Mouse (Mus musculus) liver, adult 2 months (tissue): ENCODE measurements at regions not wholly inside any gene's neighbourhood (a gene's known extent, or its start where the extent isn't known, plus 50 kb on each side); places are given as distances from the start of the nearest gene placed in this dataset.

ENCODE experiments used
- DNase-seq: peaks from one replicate; pipeline ENCODE4 v3.0.0-alpha.2; 2011; ENCODE audit warnings: low read depth, low spot score; ENCODE audit errors: extremely low read depth
- H3K27ac ChIP-seq: fragments of 200-500 bp; replicated peaks from 2 replicates; pipeline ENCODE4 v1.5.1; 2012; ENCODE audit warnings: low read depth, mild to moderate bottlenecking, control low read depth, inconsistent platforms, low read length; ENCODE audit not compliant: insufficient read depth
- H3K27me3 ChIP-seq: fragments of 200-500 bp; 2 replicates; pipeline ENCODE4 v1.6.1; 2012; ENCODE audit warnings: mild to moderate bottlenecking, moderate library complexity, low read length, inconsistent platforms; ENCODE audit not compliant: control insufficient read depth, insufficient read depth
- H3K36me3 ChIP-seq: fragments of 200-500 bp; 2 replicates; pipeline ENCODE4 v1.6.1; 2012; ENCODE audit warnings: low read length, inconsistent platforms; ENCODE audit not compliant: control insufficient read depth, insufficient read depth
- H3K4me1 ChIP-seq: fragments of 200-500 bp; 2 replicates; pipeline ENCODE4 v1.6.1; 2011; ENCODE audit warnings: low read length; ENCODE audit not compliant: control insufficient read depth, insufficient read depth
- H3K4me3 ChIP-seq: fragments of 200-500 bp; 2 replicates; pipeline ENCODE4 v1.5.1; 2011; ENCODE audit warnings: low read depth, mild to moderate bottlenecking, control low read depth, low read length, moderate library complexity; ENCODE audit not compliant: insufficient read depth
- H3K79me2 ChIP-seq: fragments of 200-500 bp; 2 replicates; pipeline ENCODE4 v1.6.1; 2012; ENCODE audit warnings: inconsistent platforms, mild to moderate bottlenecking, low read length, moderate library complexity; ENCODE audit not compliant: control insufficient read depth, insufficient read depth
- H3K9ac ChIP-seq: fragments of 200-500 bp; 2 replicates; pipeline ENCODE4 v1.6.1; 2012; ENCODE audit warnings: low read depth, mild to moderate bottlenecking, control low read depth, inconsistent platforms, low read length
- CTCF ChIP-seq: fragments of 200-500 bp; IDR thresholded peaks from 2 replicates; pipeline ENCODE4 v1.5.1; 2011; ENCODE audit warnings: low read depth, low read length, control low read depth
- POLR2A ChIP-seq: fragments of 200-500 bp; IDR thresholded peaks from 2 replicates; pipeline ENCODE4 v1.6.1; 2011; ENCODE audit warnings: low read length, control low read depth; ENCODE audit not compliant: insufficient read depth; ENCODE audit errors: extremely low read depth
- WGBS: fragments of 180-500 bp; shearing (Covaris S2); methylation state at CpG from one replicate; pipeline ENCODE4 v1.1.7; 2018; 5-methylcytosine and 5-hydroxymethylcytosine counted together

DNA sequence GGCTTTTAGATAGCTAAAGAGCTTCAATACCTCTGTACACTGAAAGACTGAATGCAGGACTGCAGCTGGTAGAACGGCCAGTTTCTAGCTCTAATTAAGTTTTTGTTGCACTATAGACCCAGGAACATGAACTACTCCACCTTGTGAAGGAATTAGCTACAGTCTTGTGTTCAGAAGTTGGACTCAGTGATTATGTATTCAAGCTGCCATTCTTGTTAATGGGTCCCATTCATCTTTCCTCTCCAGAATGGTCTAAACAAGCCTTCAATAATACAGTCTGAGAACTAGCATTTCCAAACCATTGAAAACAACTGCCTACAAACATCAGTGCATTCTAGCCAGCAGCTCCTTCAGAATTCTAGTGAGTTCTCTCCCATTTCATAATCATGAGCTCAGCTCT lies 362.4 kb downstream of the Meis1 start:
- Histone ChIP-seq H3K4me3 (no peak overlapping the region), H3K4me1 (no peaks in the 10 kb centered on the region), H3K36me3 (no peaks in the 10 kb centered on the region), H3K79me2 (no peaks in the 10 kb centered on the region), H3K27ac (no peak overlapping the region), H3K27me3 (no peaks in the 10 kb centered on the region), H3K9ac (no peak overlapping the region)
- TF ChIP-seq CTCF = no peak
- 68% methylated on average over 1 of the region's 1 CpGs for WGBS
- no peak for DNase-seq

DNA sequence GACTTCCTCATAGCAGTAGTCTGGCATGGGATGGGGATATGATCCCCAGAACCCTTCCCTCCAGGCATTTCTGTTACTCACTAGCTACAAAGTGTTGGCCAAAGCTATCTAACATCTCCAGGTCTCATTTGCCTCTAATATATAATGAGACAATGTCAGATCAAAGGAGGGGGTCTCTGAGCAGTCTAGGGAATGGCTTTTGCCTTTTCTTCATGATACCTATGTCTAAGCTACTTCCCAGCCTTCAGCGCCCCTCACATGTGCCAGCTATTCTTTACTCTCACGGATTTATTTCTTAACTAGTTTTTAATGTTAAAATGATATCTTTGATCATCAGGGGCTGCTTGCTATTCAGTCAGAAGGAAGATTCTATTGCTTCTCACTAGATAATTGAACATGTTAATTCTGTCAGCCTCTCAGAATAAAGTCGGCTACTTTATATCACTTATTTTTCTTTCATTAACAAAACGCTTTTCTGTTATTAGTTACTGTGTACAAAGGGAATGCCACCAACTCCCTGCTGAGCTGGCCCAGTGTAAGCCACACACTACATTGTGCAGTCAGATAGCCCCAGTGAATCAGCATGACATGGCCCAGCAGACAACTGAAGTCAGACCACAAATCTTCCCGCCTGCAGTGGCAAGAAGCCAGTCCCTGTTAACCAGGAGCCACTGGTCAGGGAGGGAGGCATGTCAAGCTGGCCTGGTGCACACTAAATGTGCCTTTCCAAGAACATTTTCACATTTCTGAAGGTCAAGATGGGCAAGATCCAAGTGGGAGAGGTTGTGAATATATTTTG lies 386.6 kb downstream of the Meis1 start:
- TF ChIP-seq CTCF = no peak
- no peak for TF ChIP-seq POLR2A
- WGBS = 79% methylated on average over 5 of the region's 5 CpGs

DNA sequence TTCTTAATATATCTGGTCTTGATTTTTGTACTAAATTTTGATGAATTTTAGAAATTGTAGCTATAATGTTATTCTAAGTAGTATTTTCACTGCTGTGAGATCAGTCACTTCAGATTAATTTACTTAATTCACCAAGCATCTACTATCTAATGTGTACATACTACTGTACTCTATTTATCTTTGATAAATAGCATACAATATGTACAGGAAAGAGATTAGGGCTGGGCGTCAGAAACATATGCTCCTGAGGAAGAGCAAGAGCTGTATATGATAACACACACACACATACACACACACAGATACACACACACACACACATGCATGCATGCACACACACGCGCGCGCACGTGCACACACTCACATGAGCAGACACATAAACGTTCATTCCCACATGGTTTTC lies 387.2 kb downstream of the Meis1 start:
- WGBS = 86% methylated on average over 7 of the region's 7 CpGs
- Histone ChIP-seq H3K4me1 (no peaks in the 10 kb centered on the region), H3K36me3 (no peaks in the 10 kb centered on the region), H3K79me2 (no peaks in the 10 kb centered on the region), H3K9ac (no peak overlapping the region), H3K4me3 (no peak overlapping the region), H3K27ac (no peak overlapping the region), H3K27me3 (no peaks in the 10 kb centered on the region)
- DNase-seq = no peak
- no peak for TF ChIP-seq POLR2A
- TF ChIP-seq CTCF = no peak

More for the DNA sequence above, 386.6 kb downstream of the Meis1 start:
- Histone ChIP-seq H3K27me3 (no peaks in the 10 kb centered on the region), H3K36me3 (no peaks in the 10 kb centered on the region), H3K9ac (no peak overlapping the region), H3K27ac (no peak overlapping the region), H3K4me3 (no peak overlapping the region), H3K4me1 (no peaks in the 10 kb centered on the region), H3K79me2 (no peaks in the 10 kb centered on the region)
- DNase-seq = no peak

DNA sequence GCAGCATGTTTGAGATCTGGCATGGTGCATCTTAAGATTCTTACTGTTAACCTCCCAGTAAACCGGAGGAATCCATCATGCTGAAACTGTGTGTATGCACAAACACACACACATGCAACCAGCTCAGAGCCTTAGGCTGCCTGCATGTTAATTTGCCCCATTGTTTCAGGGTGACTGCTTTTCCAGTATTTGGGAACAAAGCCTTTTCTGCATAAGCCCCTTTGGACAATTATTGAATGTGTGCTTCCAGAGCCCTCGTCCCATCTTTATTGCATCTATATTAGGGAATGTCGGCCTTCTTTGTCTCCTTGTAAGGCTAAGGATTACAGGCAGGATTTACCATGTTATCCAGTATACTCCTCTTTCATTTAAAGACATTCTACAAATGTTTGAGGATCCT lies 397.0 kb downstream of the Meis1 start:
- H3K9ac ChIP-seq = no peak overlapping the region
- WGBS = 83% methylated on average over 3 of the region's 3 CpGs
- H3K4me1 ChIP-seq = no peaks in the 10 kb centered on the region
- no peak overlapping the region for H3K27ac ChIP-seq
- no peak for TF ChIP-seq POLR2A
- no peak for TF ChIP-seq CTCF
- no peak overlapping the region for H3K4me3 ChIP-seq
- no peaks in the 10 kb centered on the region for H3K27me3 ChIP-seq
- H3K36me3 ChIP-seq = no peaks in the 10 kb centered on the region
- H3K79me2 ChIP-seq = no peaks in the 10 kb centered on the region
- no peak for DNase-seq

DNA sequence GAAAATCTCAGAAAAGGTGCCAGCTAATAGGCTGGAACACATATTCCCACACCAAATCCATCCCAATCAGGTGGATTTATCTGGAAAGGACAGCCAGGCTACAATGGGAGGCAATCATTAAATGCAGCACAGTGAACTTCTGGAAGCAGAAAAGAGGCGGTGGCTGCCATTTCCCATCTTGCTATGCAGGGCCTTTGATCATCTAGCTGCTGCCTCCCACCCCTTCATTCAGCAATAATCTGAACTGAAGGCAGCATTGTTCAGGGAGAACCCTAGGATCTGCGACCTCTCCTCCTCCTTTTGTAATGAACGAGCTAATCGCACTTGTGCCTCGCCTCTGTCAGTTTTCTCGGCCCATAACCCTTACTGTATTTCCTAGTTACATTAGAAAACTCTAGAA lies 413.9 kb downstream of the Meis1 start:
- Histone ChIP-seq H3K79me2 (no peaks in the 10 kb centered on the region), H3K36me3 (no peaks in the 10 kb centered on the region), H3K4me3 (no peak overlapping the region), H3K9ac (no peak overlapping the region), H3K27ac (no peak overlapping the region), H3K4me1 (no peaks in the 10 kb centered on the region), H3K27me3 (no peaks in the 10 kb centered on the region)
- TF ChIP-seq CTCF (no peak), POLR2A (no peak)
- 88% methylated on average over 6 of the region's 6 CpGs for WGBS
- no peak for DNase-seq

DNA sequence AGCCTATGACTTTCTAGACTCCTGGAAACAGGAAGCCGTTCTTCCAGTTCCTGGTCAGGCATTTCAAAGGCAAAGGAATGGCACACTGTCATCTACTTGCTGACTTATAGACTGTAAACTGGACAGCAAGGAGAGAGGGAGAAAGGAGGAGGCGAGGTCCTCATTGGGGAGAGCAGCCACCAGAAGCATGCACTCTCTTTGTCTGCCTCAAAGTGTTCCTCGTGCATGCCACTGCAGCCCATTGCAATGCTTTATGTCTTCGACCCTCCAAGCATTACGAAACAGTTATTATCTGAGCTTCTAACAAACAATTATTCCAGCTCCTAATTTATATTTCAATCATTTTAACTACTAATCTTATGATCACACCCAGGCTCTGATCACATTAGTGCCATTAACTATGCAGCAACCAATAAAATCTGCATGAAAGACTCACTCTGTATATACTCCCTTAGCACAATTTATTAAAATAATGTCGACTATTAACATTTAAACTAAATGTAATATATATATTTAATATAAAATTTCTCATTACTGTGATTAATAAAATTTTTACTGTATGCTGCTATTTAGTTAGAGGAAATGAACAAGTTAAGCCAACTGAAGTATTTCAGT lies 417.1 kb downstream of the Meis1 start:
- DNase-seq = no peak
- no peaks in the 10 kb centered on the region for H3K4me1 ChIP-seq
- H3K9ac ChIP-seq = no peak overlapping the region
- H3K79me2 ChIP-seq = no peaks in the 10 kb centered on the region
- no peak overlapping the region for H3K4me3 ChIP-seq
- no peak overlapping the region for H3K27ac ChIP-seq
- no peaks in the 10 kb centered on the region for H3K27me3 ChIP-seq
- TF ChIP-seq CTCF (no peak), POLR2A (no peak)
- no peaks in the 10 kb centered on the region for H3K36me3 ChIP-seq
- WGBS = 80% methylated on average over 6 of the region's 6 CpGs
